Mouse (Mus musculus): ENCODE results near the gene Fgfrl1.

Gene Fgfrl1

DNA sequence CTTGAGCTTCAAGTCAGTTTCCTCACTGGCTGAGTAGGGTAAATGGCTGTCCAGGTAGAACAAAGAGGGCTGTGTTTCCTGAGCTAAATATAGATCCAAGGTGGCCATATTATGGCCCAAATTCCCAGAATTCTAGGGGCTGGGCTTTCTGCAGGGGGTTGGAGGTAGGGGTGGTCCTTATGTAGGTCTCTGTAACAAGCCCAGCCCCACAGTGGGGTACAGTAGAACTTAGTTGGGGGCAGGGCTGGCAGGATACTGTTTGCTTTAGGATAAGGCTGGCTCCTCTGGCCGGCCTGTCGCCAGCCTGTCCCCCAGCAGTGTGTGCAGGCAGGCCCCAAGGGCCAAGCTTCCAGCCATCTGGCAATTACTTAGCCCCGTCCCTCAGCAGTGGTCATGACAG, 8.2 kb downstream of the Fgfrl1 start:
- no peak for DNase-seq (ENCODE audit: low read depth, low spot score)

DNA sequence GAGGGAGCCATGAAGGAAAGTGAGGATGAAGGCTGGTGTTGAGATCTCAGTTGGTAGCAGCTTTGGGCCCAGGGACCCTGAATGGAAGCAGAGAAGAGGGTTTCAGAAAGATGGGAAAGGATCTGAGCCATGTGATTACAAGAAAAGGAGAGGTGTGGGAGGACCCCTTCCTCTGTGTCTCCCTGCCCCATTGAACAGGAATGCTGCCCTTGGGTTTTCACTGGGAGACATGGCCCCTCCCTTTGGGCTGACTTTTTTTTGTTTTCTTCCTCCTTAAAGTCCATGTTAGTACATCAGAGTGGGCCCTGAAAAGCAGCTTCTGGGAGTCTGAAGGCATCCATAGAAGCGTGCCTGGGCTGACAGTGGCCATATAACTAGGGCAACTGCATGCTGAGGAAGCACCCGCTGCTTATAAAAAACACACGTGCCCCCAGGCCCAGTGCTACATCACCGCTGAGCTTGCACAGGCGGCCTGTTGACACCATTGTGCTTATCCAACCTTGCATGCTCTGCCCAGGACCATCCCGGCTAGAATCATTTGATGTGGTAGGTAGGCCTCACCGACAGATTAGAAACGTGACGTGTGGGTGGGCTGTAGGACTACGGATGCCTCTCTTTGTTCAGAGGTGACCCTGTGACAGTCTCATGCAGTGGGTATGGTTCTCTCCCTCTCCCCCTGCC, 9.3 kb downstream of the Fgfrl1 start:
- no peak for DNase-seq (ENCODE audit: low read depth, low spot score)

DNA sequence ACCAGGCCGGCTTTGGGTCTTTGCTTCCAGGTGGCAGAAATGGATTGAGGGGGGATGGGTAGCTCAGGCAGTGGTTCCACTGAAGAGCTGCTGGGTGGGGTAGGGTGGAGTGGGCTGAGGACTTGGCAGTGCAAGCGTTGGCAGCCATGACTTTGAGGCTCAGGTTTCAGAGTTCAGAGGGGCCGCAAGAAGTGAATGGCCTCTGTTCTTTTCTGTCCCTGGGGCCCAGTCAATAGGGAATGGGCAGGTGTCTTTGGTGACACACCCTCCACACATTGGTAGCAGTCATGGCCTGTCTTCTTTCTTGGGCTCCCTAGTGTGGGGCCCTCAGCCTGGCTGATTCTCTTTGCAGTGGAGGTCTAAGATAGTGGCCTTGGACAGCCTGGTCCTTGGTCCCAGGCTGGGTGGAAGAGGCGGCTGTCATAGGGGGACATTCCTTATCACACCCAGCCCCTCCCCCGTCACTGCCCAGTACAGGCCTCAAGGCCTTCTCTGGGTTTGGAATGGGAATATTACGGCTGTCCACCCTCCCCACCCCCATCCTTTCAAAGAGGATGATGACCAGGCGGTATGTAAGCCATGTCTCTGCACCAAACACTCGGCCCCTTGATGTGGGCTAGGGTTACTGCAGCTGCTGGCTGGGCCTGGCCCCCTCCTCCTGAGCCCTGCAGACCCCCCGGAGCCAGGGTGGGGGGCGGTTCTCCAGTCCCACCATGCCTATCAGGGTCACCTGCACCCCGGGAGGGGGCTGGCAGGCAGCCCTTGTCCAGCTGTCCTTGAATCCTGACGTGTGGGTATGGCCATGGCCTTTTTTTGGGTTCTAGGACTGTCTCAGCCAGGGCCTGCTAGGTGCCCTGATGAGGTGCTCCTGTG, 11.8 kb downstream of the Fgfrl1 start:
- no peak for DNase-seq (ENCODE audit: low read depth, low spot score)

DNA sequence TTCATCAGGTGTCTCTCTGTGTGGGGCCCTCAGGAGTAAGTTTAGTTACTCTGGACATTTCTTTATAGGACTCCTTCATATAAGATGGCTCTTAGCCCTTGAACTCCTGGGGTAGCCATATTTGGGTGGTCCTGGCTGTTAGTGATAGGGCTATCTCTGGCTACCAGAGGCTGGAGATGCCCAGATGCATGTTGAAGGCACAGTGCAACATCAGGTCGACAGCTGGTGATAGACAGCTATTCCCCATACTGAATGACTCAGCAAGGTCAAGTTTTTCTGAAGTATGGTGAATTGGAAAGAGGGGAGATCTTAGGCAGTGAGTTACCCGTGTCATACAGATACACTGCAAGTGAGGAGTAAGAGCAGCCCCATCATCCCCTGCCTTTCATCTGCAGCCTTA, 15.6 kb downstream of the Fgfrl1 start:
- no peak for DNase-seq (ENCODE audit: low read depth, low spot score)

DNA sequence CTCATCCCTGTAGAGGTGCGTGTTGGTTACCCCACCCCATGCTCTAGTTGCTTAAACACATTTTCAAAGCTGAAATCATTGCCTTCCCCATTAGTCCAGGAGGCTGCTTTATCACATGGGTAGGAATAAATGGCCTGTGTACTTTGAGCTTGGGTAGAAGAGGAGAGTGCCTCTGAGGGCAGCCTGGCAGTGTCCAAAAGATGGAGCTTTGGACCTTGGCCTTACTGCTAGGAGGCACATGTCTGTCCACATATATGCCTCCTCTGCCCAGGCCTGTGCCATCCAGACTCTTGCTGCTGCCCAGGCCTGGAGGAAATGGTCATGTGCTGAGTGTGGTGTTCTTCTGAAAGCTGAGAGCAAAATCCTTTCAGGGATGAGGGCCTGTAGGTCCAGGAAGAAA, 16.2 kb downstream of the Fgfrl1 start:
- no peak for DNase-seq (ENCODE audit: low read depth, low spot score)

DNA sequence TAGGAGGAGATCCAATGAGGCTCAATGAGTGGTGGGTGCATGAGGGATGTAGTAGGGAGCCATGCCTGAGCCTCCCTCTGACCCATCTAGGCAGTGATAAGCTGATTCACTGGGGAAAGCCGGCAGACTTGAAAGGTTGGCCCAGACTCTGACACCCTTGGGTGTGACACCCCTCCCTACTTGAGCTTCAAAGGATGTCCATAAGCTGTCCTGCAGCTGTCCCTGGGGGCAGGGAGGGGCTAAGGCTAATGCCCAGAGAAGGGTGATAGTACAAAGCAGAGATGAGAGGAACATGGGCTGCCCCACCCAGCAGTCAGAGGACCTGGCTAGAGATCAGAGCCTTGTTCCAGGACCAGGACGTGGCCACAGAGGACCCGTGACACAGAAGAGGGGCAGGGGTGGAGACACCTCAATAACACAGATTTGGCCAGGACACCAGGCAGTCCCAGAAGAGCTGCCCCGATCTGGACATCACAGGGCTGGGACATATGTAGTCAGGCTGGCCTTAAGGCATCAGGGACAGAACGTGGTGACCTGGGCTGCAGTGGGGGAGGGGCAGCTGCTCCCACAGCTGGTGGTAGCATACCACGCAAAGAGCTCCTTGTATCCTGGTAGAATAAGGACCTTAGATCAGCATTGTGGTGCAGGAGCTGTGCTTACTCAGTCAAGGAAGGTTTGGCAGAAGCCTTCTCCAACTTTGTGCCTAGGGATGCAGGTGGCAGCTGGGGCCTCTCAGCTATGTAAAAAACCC, 17.0 kb downstream of the Fgfrl1 start:
- DNase-seq (ENCODE audit: low read depth, low spot score), result no peak

DNA sequence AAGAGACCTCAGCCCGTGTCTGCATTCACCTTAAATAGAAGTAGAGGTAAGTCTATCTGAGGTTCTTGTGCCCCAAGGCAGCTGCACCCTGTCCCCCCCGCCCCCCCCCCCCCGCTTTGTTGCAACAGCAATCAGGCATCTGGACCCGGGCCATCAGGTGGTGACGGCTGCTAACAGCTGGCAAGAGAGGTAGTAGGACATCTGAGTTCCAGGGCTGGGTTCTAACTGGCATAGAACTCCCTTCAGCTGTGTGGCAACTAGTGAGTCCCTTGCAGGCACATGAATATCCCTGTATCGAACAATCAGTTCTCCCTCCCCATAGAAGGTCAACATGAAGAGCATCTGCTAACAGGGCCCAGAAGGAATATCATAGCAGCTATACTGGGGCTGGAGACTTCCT, 19.8 kb downstream of the Fgfrl1 start:
- DNase-seq (ENCODE audit: low read depth, low spot score), result no peak

DNA sequence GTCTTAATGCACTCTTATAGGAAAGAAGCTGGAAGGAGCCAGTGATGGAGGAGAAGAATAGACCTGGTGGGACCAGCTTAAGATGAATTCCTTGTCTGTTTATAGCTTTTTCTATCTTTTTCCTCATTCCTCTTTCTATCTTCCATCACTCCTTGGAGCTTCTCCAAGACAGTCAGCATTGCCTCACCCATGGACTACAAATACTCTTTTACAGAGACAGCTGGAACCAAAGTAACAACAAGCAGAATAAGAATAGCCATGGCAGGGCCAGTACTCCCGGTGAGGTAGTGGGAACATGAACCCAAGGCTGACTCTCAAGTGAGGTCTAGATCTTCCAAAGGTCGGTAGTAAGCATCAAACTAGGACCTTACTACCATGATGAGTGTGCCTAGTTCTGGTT, 20.9 kb downstream of the Fgfrl1 start:
- peak; percentile 51 for DNase-seq (ENCODE audit: low read depth, low spot score)

DNA sequence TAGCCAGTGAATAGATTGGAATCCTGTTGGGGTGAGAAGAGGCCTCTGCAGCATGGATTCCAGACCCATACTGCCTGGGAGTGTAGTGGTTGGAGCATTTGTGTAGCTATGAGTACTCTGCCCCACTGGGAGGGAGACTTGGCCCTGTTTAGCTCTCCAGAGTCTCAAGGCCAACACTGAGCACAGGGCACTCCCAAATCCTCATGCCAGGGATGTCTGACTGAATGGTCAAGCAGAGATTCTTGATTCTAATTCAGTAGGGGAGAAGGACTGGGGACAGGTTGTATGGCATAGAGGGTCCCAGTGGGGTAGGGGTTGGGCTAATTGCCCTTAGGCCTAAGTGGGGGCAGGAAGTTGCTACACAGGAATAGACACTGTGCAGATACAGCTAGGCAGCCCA, 21.5 kb downstream of the Fgfrl1 start:
- peak; percentile 33 for DNase-seq (ENCODE audit: low read depth, low spot score)

DNA sequence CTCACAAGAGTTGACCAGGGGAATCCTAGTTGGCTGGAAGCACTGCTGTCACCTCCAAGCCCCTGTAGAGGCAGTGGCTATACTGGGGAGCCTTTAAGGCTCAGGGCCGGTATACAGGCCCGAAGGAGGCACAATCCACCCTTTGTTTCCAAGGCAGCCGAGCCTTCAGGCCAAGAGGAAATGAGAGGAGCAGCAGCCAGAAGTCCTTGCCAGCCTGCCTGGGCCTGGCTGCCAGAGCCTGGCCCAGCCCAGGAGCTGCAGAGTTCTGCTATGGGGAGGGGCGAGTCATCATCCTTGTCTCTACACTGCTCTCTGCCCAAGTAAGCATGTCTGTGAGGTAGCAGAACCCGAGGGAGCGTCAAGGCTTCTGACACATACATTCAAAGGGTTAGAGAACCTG, 22.0 kb downstream of the Fgfrl1 start:
- peak; percentile 71 for DNase-seq (ENCODE audit: low read depth, low spot score)

DNA sequence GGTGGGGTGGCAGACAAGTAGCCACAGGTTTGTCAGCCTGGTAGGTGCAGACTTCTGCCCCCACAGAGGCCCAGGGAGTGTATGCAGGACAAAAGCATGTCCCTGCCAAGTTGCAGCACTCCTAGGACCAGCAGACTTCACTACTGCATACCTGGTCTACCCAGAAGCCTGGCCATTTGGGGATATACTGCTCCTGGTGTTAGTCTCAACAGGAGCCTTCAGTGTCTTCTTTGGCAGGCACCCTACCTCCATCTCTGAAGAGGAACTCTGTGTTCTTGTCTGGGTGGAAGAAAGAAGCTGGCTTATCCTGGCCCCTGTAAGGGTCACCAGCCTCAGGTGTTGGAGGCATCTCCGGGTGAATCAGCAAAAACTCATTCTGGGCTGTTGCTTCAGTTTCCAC, 23.8 kb downstream of the Fgfrl1 start:
- no peak for DNase-seq (ENCODE audit: low read depth, low spot score)

DNA sequence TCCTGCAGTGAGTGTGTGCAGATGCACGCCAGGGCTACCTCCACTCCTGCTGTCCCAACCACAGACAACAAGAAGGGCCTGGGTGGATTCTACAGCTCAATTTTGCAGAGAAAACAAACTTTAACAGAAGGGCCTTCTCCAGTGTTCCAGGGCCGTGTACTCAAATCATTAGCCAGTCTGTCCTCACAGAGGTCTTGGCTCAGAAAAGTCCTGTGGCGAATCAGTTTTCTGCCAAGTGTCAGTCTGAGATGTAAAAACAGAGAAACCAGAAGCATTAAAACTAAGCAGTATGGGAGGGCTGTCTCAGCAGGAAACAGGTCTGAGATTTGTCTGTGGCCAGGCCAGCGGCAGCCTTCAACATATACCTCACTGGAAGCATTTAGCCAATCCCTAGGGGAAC, 25.9 kb downstream of the Fgfrl1 start:
- no peak for DNase-seq (ENCODE audit: low read depth, low spot score)

DNA sequence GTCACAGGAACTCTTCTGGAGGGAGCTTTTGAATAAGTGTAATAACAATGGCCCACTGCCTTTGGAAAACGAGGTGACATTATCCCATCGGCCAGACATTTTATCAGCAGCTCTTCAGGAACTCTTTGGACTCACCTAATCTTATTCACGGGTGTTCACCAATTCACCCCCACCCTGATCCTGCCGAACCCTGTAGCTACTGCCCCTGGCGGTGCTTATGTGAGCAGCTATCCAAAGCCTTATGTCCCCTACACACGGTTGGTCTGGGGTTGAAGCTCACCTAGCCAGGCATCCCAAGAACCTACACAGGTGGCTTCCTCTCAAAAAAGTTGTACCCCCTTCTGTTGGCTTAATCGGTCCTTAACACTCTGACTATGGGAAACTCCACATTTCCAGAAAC, 27.6 kb downstream of the Fgfrl1 start:
- DNase-seq (ENCODE audit: low read depth, low spot score), result no peak

DNA sequence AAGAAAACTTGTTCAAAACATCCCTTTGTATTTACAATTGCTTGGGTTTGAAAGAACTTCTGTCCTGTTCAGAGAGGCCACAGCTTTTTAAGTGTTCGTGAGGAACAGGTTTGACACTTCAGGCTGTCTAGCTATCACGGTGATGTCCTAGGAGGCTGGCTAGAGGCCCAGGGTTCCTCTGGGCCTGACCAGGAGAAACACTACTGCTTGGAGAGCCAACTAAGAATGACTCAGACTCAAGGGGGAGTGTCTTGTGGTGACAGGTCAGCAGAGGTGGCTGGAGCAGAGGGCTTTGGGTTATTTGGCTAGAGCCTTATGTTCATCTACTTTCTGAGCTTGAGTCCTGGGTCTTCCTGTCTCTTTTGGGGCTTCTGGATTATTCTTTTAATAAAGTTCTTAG, 31.8 kb downstream of the Fgfrl1 start:
- peak; percentile 95 for DNase-seq (ENCODE audit: low read depth, low spot score)

DNA sequence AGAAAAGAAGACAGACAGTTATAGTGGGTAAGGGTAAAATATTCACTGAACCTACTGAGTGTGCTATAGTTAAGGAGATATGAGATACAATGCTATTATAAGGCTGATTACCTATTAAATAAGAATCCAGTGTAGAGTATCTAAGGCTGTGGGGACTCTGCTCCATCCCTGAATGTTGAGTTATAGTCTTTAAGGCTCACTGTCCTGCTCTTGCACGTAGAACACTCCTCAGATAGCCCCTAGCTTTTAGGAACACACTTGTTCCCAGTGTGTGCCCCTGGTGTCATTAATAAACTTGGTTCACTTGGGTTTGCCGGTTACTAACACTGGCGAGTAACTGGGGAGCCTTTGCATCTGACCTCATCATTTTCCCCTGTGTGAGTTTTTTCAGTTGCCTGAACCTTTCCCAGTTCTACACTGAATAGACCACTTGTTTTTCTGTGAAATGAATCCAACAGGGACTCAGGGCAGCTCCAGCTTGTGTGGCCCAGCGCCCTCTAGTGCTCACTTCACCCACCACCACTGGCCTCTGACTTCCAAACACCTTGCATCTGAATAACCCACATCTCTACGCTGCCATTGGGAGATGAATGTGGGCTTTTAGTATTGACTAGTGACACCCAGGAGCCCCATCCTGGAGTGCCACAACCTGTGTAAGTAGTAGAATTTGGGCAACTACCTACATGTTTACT, 34.5 kb downstream of the Fgfrl1 start:
- DNase-seq (ENCODE audit: low read depth, low spot score), result peak; percentile 70

DNA sequence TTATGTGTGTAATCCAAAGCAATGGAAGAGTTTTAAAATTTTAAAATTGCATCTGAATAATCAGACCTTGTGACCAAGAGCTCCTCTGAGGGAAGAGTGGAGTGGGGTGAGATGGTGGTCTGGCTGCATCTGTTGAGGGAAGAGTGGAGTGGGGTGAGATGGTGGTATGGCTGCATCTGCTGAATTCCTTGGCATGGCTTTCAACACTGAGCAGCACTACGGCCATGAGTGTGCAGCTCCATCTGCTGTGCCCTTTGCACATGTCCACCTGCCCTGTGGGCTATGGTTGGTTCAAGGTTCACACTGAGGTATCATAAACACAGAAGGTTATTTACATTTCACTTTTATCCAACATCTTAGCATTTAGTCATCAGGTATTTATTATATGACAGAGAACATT, 35.2 kb downstream of the Fgfrl1 start:
- no peak for DNase-seq (ENCODE audit: low read depth, low spot score)

DNA sequence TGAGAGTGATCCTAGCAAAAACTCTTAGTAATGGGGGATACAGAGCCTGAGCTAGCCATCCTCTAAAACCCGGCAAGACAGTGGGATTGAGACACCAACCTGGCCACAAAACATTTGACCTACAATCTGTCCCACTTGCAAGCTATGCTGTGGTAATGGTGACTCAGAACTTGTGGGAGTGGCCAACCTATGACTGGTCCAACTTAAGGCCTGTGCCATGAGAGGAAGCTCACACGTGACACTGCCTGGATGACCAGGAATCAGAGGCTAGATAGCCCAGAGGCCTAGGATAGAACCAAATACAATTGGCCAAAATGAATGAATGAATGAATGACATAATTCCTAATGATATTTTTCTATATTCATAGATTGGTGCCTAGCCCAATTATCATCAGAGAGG, 49.7 kb downstream of the Fgfrl1 start:
- peak; percentile 89 for DNase-seq (ENCODE audit: low read depth, low spot score)

DNA sequence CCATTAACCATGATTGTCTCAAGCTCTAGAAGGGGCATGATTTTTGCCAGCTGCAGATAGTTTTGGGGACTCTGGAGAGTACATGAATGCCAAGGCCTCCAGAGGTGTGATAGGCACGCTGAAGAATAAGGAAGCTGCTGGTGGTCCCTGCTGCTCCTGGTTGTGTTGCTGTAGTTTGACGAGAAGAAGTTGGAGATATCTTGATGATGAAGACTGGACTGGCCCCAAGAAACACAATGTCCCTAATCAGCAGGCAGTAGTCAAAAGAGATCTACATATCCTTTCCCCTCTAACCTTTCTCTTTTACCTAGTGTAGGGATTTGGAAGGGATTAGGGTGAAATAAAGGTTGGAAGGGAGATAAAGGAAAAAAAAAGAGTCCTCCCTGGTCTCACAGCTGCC, 50.4 kb downstream of the Fgfrl1 start:
- DNase-seq (ENCODE audit: low read depth, low spot score), result no peak

DNA sequence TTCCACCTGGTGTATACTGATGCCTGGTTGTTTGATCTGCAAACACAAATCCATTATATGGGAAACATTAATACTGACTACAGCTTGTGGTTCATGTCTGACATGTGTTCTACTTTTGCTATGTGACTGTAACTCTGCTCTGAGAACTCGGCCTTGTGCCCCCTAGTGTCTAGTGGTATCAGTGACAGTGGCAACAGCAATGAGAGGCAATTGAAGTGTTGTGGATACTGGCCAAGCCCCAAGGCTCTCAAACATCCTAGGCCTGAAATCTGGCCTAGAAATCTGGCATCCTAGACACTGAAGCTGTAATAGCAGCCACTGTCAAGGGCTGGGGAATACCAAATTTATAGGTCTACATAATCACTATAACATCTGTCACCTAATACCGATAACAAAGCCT, 51.7 kb downstream of the Fgfrl1 start:
- peak; percentile 74 for DNase-seq (ENCODE audit: low read depth, low spot score)

DNA sequence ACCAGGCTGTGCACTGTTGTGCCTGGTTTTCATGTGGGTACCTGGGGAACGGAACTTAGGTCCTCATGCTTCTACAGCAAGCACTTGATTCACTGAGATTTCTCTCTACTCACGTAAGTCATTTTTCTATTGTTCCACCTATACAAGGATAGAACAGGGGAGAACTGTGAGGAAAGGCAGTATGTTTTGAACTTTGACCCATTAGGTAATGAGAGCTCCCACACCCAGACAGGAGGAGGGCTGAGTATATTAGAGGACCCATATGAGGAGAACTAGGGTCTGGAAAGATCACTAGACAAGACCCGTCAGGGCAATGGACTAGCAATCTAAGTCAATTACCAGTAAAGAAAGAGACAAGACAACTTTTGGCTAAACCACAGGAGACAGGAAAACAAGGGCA, 52.4 kb downstream of the Fgfrl1 start:
- no peak for DNase-seq (ENCODE audit: low read depth, low spot score)

DNA sequence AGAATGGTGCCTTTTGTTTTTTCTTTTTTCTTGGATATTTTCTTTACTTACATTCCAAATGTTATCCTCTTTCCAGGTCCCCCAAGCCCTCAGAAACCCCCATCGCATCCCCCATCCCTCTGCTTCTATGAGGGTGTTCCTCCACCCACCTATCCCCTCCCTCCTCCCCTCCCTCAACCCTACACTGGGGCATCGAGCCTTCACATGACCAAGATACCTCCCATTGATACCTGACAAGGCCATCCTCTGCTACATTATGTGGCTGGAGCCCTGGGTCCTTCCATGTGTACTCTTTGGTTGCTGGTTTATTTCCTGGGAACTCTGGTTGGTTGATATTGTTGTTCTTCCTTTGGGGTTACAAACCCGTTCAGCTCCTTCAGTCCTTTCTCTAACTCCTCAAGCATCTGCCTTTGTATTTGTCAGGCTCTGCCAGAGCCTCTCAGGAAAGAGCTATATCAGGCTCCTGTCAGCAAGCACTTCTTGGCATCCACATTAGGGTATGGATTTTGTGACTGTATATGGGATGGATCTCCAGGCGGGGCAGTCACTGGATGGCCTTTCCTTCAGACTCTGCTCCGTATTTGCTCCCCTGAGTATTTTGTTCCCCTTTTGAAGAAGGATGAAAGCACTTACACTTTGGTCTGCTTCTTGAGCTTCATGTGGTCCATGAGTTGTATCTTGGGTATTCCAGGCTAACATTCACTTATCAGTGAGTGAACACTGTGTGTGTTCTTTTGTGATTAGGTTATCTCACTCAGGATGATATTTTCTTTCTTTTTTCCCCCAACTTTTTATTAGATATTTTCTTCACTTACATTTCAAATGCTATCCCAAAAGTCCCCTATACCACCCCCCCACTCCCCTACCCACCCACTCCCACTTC, 58.4 kb downstream of the Fgfrl1 start:
- no peak for DNase-seq (ENCODE audit: low read depth, low spot score)
